Mouse (Mus musculus) ovary, postnatal 36 days (tissue): Measurements from ENCODE around the gene BC017158.

ENCODE experiments used
- DNase-seq: peaks from one replicate; pipeline ENCODE4 v3.0.0; 2022; ENCODE audit warnings: low spot score, mixed read lengths

BC017158 gene

DNA sequence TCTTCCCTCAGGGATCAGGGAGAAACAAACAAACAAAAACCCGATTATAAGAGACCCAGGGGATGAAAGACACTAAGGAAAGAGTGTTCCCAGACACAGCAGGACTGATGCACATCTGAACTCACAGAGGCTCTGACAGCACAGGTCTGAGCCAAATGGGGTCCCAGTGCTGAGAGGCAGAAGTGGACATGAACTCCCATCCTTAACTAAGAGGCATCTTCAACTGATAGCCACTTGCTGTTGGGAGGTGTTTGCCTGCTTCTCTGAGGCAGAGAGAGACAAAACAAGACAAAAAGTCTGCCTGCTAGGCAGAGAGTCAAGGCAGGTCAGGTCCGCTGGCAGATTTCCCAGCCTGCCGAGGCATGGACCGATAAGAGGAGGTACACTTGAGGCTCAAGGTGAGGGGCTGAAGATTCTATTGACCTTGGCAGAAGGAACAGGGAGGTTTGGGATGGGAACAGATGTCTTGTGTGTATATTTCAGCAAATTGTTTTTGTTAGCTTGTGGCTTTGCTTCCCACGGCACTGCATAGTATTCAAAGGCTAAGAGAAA lies 41.1 kb downstream of the BC017158 start:
- peak; percentile 82 for DNase-seq

DNA sequence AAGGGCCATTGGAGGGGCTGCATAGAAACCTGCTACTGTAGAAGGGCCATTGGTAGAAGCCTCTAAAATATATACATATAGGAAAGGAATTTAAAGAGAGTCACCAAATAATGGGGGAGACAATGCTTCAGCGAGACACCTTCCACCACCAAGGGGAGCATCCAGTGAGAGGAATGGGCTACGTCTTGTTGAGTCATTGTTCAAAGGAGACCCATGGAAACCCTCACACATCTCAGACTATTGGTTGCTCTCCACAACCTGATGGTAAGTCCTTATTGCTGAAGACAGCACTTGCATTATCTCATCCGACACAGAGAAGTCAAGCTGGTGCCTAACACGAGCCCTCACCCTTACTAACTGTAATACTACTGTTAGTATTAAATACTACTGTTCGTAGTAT lies 42.2 kb downstream of the BC017158 start:
- DNase-seq, result no peak

DNA sequence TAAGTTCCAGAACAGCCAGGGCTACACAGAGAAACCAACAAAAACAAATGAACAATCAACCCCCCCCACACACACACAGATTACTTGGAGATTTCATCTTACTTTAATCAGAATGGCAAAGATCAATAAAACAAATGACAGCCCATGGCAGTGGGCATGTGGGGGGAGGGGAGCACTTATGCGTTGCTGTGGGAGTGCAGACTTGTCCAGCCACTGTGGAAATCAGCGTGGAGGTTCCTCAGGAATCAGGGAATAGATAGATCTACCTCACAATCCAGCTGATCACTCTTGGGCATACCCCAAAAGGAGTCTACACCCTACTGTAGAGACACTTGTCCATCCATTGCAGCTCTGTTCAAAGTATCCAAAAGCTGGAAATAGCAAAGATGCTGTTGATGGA lies 43.0 kb downstream of the BC017158 start:
- DNase-seq, result no peak

DNA sequence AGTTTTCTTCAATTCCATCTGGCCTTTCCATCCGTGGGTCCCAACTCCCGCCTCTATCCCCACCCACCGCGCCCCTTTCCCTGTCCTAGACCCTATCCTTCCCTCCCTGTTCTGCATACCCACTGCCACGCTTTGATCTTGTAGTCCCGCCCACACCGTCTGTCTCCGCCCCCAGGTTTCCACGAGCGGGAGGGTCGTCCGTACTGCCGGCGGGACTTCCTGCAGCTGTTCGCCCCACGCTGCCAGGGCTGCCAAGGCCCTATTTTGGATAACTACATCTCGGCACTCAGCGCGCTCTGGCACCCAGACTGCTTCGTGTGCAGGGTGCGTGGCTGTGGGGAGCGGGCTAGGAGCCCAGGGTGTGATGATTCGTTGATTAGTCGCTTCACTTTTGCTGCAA lies 45.4 kb downstream of the BC017158 start:
- DNase-seq, result peak; percentile 52

DNA sequence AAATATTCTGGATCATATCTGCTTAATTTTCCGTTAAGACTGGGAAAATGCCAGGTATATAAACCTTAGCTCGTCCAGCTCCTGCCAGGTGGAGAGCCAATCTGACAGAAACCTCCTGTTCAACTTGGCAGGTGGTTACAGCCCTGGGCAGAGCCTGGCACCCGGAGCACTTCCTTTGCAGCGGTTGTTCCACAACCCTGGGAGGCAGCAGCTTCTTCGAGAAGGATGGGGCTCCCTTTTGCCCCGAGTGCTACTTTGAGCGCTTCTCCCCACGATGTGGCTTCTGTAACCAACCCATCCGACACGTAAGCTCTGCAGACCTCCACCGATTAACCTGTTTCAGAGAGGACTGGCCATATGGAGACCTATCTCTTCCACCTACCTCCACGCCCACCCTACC lies 46.0 kb downstream of the BC017158 start:
- no peak for DNase-seq

DNA sequence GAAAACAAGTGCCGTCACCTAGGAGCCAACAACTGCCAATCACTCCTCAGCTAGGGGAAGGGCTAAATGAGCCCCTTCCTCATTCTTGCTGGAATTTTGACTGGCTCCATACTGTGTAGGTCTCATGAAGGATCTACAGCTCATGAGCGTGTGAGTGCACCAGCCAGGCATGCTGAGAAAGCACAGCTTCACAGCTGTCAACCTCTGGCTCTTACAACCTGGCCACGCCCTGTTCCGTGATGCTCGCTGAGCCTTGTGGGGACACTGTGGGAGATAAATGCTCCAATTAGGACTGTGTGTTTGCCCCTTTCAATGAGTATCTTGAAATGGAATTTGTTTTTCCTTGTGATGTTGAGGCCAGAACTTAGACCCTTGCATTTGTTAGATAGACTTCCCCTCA lies 48.0 kb downstream of the BC017158 start:
- DNase-seq, result no peak

DNA sequence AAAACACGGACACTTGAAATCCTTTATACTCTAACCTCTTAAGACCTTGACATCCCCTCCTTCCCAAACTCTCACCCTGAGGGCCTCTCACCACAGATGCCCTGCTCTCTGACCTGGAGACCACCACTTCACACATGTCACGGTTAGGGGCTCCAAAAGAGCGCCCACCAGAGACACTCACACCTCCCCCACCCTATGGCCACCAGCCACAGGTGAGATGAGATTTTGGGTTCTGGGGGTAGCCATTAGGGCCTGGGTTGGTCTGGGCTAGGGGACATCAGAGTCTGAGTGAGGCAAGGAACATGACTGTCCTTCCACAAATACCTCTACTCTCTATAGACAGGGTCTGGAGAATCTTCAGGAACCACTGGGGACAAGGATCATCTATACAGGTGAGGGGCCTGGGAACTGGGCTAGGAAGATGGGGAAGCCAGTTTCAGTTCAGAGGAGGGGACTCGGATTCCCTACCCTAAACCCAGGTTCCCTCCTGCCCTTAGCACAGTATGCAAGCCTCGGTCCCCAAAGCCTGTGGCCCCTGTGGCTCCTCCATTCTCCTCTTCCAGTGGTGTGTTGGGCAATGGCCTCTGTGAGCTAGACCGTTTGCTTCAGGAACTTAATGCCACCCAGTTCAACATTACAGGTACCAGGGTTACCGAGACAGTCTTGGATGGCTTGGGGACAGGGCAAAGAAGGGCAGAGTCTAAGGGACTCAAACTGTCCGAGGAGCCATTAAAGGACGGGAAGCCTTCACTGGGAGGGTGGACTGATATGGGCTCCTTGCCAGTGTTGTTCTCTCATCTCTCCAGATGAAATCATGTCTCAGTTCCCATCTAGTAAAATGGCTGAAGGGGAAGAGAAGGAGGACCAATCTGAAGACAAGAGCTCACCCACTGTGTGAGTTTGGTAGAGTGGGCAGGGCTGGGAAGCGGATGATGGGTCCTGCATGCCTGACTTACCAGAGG lies 49.6 kb downstream of the BC017158 start:
- DNase-seq, result no peak

DNA sequence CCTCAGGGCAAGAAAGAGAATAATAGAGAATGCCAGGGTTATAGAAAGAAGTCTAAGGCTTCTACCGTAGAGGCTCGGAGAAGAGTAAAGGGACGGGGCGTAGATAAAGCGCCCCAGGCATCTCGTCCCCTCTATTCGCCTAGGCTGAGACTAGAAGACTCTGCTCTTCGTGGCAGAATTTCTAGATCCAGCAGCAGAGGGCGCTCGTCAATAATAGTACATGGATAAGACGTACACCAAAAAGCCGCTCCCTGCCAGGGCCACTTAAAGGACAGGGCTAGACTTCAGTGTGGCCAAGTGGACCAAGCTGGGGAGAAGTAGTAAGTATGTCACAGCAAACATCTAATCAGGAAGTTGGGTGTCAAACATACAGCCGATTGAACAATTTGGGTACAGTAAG lies 50.5 kb downstream of the BC017158 start:
- DNase-seq, result peak; percentile 81

DNA sequence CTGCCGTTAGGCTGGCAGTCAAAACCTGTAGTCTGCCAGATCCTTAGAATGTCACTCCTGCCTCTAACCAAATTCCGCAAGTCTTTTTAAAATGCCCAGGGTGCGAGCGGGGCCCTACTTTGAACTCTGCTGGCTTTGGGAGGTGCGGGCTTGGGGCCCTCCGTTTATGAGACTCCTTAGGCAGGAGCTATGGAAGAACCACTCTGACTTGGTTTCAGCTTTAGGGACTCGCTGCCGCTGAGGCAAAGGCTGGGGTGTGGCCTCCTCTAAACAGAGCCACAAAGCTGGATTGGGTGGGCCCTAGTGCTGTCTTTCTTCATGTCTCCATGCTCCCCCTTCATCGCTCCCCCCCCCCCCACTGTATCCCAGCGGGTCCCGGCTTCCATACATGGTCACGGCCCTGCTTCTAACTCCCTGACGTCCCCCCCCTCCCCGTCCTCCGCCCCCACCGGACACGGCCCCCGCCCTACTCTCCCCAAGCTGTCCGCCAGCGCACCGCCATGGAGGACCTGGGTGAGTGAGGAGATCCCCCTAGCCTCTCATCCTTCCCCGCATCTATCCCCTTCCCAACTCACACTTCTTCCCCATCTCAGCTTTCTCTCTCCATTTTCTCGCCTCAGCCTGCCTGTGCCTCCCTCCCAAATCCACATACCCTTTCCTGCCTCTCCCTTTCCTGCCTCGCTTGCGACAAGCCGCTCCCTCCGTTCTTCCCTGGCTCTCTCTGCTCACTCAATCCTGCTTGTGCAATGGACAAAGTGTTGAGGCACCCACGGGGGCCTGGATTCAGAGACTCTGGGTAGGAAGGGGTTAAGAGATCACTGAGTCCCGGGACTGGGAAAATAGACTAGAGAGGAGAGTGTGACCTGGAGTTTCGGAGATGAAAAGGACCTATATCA lies 51.2 kb downstream of the BC017158 start, which contains the start of gene Tgfb1i1:
TSS of gene Tgfb1i1 (plus strand) at position 317 of the 896 bp plus-strand sequence.
- DNase-seq, result peak; percentile 67

DNA sequence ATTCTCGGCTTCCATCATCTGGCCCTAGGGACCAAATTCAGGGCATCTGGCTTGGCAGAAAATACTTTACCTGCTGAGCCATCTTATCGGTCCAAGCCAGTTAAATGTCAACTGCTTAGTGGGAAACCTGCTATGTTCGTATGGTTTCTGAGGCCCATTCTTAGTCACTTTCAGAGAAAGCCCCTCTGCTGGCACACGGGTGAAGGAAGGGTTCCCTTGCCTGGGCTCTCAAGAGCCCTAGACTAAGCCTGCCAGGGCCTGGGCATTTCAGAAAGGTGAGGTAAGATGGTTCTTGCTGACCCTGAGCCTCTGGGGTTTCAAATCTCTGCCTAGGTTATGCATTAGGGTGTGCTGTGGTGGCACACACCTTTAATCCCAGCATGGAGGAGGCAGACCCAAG lies 52.4 kb downstream of the BC017158 start:
- DNase-seq, result no peak

DNA sequence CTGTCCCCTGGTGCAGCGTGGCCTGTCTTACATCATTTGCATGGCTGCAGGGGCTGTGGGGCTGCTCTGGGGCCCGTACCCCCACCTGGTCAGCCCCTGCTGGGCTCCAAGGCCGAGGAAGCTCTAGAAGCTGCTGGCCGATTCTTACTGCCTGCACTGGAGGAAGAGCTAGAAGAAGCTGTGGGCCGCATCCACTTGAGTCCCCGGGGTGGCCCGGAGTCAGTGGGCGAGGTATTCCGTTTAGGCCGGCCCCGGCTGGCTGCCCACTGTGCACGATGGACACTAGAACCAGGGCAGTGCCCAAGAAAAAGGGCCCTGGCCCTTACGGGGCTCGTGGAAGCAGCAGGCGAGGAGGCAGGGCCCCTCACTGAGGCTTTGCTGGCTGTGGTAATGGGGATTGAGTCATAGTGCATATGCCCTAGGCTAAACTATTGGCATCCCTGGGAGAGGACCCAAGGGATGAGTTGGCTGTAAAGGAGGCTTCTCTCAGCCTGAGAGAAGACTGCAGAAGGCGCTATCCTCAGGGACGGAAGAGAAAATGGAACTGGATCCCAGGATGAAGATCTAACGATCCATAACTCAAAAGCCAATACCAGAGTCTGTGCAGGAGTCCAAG lies 53.5 kb downstream of the BC017158 start:
- no peak for DNase-seq

DNA sequence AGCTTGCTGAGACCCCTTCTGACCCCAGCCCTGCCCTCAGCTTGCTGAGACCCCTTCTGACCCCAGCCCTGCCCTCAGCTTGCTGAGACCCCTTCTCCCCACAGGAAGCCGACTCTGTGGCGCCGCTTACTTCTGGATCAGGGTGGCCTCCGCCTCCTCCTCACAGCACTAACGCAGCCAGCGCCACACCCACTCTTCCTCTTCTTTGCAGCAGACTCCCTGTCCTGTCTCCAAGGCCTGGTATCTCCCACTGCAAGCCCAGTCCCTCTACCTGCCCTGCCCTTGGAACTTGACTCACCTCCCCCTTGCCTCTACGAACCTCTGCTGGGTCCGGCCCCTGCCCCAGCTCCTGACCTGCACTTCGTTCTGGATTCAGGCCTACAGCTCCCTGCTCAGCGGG lies 54.0 kb downstream of the BC017158 start:
- no peak for DNase-seq

DNA sequence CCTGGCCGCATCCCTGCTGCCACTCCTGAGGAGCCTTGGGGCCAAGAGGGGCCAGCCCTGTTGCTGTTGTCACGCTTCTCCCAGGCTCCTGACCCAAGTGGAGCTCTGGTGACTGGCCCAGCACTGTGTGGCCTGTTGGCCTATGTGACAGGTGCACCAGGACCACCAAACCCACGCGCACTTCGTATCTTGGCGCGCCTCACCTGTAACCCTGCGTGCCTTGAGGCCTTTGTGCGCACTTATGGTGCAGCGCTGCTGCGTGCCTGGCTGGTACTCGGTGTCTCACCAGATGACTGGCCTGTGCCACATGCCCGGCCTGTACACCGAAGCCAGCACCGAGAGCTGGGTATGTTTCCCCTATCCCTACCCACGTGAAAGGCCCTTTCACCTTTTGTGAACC lies 55.6 kb downstream of the BC017158 start:
- no peak for DNase-seq

DNA sequence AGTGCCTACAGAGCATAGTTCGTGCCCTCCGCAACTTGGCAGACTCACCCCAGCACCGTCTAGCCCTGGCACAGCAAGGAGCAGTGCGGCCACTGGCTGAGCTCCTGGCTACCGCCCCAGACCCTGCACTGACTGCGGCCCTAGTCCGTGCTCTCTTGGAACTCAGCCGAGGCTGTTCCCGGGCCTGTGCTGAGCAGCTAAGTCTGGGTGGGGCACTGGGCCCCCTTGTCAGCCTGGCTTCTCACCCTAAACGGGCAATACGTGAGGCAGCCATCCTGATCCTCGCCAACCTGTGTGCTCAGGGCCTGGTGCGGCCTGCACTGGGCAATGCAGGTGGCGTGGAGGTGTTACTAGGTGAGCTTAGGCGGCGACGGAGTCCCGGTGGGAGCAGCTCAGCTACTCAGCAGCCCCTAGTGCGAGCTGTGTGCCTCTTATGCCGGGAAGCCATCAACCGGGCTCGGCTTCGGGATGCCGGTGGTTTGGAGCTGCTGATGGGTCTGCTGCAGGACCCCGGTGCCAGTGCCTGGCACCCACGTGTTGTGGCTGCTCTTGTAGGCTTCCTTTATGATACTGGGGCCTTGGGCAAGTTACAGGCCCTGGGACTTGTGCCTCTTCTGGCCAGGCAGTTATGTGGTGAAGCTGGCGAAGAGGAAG lies 57.7 kb downstream of the BC017158 start:
- no peak for DNase-seq

DNA sequence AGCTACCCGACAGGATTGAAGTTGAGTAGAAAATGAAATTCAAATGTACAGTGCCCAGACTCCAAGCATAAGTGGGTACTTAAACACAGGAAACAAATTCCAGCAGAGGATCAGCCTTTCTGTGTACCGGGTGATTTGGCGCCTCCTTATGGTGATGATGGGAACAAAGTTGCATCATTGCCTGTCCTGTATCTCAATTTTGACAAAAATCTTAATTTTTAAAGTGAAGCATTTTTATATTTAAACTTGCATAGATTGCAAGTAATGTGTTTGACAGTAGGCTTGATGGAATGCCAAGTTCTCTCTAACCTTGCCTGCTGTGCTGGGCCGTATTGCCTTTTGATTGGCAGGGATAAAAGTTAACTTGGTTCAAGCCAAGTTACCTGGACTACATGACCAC lies 59.0 kb downstream of the BC017158 start:
- no peak for DNase-seq

DNA sequence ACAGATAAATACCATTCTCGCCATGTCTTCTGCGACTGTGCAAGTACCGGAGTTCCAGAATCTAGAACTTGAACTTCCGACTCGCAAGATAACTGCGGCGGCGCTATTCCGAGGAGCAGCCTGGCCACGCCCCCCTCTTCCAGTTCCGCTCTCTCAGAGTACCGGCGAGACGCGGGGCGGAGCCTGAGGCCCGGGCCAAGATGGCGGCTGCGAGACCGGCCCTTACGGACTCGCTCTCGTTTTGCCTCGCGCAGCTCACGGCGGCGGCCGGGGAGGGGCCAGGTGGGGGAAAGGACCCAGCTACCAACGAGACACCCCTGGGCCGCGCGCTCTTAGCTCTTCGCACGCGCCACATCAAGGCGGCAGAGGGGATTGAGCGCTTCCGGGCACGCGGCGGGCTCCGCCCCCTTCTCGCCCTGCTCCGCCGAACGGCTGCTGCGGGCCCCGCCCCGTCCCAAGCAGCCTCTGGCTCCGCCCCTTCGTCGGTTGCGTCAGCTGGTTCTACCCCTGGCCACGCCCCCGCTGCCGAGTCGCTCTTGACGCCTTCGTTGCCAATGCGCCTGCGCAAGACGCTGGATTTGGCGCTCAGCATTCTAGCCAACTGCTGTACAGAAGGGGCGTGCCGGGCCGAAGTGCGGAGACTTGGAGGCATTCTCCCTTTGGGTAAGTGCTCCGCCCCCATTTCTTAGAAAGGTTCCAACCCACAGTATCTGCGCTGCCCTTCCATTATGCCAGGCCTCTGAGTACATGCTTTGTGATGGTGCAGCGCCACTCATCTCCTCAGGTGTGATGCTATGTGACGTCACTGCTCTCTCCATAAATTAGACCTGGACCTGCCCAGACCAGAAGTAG lies 59.8 kb downstream of the BC017158 start, which contains the start of gene 9130023H24Rik:
TSS of gene 9130023H24Rik (minus strand) at position 105 of the 852 bp plus-strand sequence.
- peak; percentile 100 for DNase-seq

DNA sequence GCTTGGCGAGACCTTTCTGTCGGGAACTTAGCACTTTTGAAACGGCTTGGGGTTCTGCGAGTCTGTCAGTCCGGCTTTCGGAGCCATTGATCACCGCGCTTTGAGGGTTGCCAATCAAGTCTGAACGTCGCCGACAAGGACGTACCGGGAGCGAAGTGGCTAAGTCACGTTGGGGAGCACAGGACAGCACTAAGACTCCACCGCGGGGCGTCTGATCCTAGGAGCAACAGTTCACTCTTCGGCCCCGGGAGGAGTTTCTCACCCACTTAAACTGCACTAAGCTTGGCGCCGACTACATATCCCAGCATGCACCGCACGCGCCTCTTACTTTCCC lies 60.4 kb downstream of the BC017158 start:
- DNase-seq, result no peak

DNA sequence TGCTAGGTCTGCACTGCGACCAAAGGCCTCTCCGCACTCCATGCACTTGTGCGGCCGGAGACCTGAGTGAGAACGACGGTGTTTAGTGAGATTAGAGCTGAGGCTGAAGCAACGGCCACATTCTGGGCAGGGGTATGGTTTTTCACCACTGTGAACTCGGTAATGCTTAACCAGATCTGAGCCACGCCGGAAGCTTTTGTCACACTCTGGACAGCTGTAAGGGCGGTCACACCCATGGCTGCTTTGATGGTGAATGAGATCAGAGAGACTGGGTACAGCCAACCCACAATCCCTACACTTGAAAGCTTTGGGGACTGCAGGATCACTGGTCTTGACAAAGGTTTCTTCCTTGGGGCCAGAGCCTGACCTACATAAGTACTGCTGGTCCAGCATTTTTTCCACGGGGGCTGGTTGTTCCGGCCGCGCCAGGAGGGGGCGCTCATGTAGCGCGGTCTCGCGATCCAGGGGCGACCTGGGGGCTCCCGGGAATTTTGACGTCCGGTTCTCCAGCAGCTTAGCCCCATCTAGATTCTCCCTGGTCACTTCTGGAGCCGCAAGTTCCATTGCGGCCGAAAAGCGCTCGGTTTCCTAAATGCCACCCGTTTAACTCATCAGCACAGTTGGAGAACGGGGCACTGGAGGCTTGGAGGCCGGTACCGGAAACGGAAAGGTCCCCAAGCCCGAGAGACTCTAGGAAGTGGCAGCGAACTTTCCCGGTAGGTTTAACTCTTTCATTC lies 60.9 kb downstream of the BC017158 start, which contains the start of gene Armc5:
TSS of gene Armc5 (plus strand) at position 487 of the 737 bp plus-strand sequence.
- peak; percentile 86 for DNase-seq

DNA sequence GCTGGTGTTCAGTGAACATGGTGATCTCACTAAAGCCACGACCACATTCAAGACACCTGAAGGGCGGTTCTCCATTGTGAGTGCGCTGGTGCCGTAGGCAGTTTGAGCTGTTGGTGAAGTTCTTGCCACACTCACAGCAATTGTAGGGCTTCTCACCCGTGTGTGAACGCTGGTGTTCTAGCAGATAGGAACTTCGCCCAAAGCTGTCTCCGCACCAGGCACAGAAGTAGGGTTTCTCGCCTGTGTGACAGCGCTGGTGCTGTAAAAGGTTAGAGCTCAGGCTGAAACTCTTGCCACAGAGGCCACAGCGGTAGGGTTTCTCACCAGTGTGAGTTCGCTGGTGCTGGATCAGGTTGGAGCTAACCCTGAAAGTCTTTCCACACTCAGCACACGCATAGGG lies 61.5 kb downstream of the BC017158 start:
- no peak for DNase-seq

DNA sequence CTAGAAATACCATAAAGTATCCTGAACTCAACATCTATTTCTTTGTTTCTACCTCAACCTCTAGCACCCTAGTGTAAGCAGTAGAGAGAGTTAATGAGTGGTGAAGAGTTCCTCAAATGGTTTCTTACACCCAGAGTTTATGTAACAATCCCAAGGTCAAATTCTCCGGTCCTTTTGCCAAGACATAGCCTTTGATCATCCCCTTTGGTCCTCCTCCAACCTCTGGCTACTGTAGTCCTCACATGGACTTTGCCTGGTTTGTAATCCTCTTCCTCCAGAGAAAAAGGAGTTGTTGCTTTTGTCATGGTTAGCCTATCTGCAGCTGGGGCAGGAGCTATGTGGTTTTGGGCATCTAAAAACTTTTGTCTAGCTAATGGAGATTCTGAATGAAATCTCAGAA lies 62.5 kb downstream of the BC017158 start:
- DNase-seq, result no peak
